Mouse (Mus musculus) pancreas, adult 10 weeks (tissue): ENCODE results near the gene Pigx. TPM values are rescaled to one million over a fixed set of nuclear protein-coding genes. Genes with fewer than 3 reads are reported as not detected.

Experiments used
- polyA plus RNA-seq: library from polyadenylated mRNA; stranded (reverse); fragments of 350-450 nt; fragmentation: Illumina TruSeq; extraction: RNeasy Lipid Tissue Mini Kit (QIAGEN cat#74804); gene quantifications from one replicate; pipeline ENCODE4 v1.2.3, GENCODE M21; 2015; ENCODE audit warnings: low read depth, low replicate concordance; ENCODE audit not compliant: insufficient read depth

The Pigx gene
- 8.1 TPM for polyA plus RNA-seq

DNA sequence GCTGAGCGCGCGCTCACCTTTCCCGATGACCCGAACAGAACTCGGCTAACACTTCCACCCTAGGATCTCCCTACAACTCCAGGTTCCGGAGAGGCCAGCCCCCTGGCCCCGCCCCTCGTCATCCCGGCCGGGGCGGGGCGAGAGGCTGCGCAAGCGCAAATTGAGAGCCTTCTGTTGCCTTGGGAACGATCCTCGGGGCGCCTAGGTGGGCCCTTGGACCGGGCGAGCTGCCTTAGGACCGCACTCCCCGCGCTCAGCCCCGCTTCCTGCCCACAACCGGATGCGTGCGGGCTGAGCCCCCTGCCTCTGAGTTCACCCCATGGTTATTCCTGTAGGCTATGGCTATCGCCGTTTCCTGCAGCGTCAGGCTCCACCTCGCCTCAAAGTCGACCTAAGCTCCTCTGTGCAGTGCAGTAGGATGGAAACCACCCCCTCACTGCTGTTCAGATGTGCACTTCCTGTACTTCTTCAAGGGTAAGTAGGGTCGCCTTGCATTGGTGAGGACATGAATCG, at the start of gene Pigx, which contains the start of gene Cep19:
Pigx (minus strand) TSS at position 103 of the 513 bp plus-strand sequence.
Cep19 (plus strand) TSS at position 163 of the 513 bp plus-strand sequence.

DNA sequence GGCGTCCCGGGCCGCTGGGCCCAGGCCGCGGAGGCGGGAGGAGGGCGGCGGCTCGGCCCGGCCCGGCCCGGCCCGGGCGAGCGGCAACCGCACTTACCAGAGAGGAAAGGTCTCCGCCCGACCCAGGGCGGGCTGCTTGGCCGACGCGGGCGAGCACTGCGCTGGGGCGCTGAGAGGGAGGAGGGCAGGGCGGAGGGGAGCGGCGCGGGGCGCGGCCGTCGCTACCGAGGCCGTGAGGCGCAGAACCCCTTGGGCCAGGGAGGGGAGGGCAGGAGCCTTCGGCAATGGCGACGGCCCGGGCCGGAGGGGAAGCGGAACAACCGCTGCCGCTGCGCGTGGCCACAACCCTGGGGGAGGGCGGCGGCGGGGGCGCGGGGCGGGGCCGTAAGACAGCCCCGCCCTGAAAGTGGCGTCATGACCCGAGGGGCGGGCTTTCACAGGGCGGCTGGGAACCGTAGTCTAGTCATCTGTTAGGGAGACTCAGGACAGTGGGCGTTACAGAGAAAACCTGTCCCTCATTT, 20.5 kb downstream of the Pigx start, which contains the start of gene Pak2:
Pak2 (minus strand) TSS at position 352 of the 521 bp plus-strand sequence.

Other genes with a start within 250 kb of the Pigx start
- not detected for gene Meltf, start 220.9 kb downstream of the Pigx start, polyA plus RNA-seq
- gene Pigz, start 165.9 kb downstream of the Pigx start, polyA plus RNA-seq: not detected
- 9.5 TPM for gene 0610012G03Rik, start 151.2 kb downstream of the Pigx start, polyA plus RNA-seq
- gene Ncbp2, start 151.2 kb downstream of the Pigx start, polyA plus RNA-seq: 10.2 TPM
- gene Senp5, start 96.5 kb downstream of the Pigx start, polyA plus RNA-seq: 3.4 TPM
- 7.0 TPM for gene Pak2, start 20.4 kb downstream of the Pigx start, polyA plus RNA-seq
- gene Cep19, start 60 bp upstream of the Pigx start, polyA plus RNA-seq: 4.2 TPM
- 7.9 TPM for gene Nrros, start 65.9 kb upstream of the Pigx start, polyA plus RNA-seq
- gene Bex6, start 80.1 kb upstream of the Pigx start, polyA plus RNA-seq: not detected
- gene Fbxo45, start 147.4 kb upstream of the Pigx start, polyA plus RNA-seq: 2.3 TPM
- gene Wdr53, start 147.5 kb upstream of the Pigx start, polyA plus RNA-seq: 2.8 TPM
- gene Smco1, start 171.7 kb upstream of the Pigx start, polyA plus RNA-seq: not detected
- gene Rnf168, start 177.7 kb upstream of the Pigx start, polyA plus RNA-seq: 3.5 TPM
- 2.9 TPM for gene Ubxn7, start 232.5 kb upstream of the Pigx start, polyA plus RNA-seq